Mouse (Mus musculus) adrenal gland, postnatal 0 days (tissue): Measurements from ENCODE around the gene Rrp15. TPM values are rescaled to one million over a fixed set of nuclear protein-coding genes. Genes with fewer than 3 reads are reported as not detected.

Experiments
- polyA plus RNA-seq: library from polyadenylated mRNA; unstranded; fragments of >200 nt; fragmentation: Nextera tagmentation; extraction: Ambion mirVana; gene quantifications from 2 replicates; pipeline ENCODE4 v1.2.1, GENCODE M21; 2015

Rrp15 gene
- 40.1 and 47.2 TPM in 2 replicates for polyA plus RNA-seq

DNA sequence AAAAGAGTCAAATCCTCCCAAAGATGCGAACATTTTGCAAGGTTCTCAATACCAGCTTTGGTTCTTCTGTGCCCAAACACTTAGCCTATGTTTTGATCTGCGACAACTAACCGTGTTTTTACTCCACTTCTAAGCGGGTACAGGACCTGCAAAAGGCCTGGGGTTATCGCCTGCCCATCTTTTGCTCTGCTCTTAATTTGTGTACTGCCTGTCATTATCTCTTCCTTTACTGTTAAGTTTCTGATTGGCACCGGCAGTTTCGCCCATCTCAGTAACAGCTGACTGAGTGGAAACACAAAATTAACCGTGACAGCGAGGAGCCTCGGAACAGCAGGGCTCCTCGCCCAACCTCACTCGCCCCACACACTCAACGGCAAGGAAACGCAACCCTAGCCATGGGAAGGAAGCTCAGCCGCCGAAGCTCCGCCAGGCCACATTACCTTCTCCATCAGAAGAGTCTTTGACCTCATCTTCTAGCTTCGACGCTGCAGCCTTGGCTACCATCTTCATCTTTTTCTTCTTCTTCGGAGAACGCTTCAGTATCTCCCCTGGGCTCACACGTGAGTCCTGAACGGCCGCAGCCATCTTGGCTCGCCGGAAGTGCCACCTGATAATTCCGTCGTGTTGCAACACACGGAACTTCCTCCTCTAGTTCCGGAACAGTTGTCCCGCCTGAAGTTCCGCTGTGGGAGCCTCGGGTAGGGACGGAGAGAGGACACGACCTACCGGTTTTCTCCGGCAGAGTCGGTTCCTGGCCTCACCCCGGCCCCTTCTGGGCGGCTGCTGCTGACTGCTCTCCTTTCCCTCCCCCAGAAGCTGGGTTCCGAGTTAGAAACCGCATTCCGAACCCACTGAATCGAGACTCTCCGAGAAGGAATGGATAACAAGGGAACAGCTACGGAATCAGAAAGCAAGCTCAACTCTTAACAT, at the start of gene Rrp15:
TSS of gene Rrp15 (minus strand) at position 635 of the 930 bp plus-strand sequence.

DNA sequence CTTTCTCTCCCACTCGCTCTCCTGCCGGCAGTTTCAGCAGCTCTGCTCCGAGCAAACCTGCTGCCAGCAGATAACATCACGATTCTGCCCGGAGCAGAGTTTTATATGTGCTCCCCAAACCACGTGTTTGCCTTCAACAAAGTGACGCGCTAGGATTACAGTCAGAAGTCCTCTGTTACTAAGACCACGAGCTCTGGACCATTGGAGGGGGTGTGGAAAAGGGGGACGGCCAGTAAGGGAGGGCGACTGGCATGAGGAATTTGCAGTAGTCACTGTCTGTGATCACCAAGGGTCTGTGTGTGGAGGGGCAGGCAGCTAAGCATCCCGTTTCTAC, 43.3 kb downstream of the Rrp15 start, which contains the start of gene Tgfb2:
TSS of gene Tgfb2 (minus strand) at position 75 of the 334 bp plus-strand sequence.

Other genes starting within 250 kb of the Rrp15 start
- gene Tgfb2, start 43.4 kb downstream of the Rrp15 start, polyA plus RNA-seq, result 8.3 and 11.2 TPM in 2 replicates
- not detected in 2 replicates for gene D1Pas1, start 218.1 kb upstream of the Rrp15 start, polyA plus RNA-seq